ENCODE assay signal across 8 mouse cellular contexts in genomic region chr1:134561770-134562143, GRCm38 (mm10). TPM values are rescaled to one million over a fixed set of nuclear protein-coding genes. Genes with fewer than 3 reads are reported as not detected.
DNase-seq lines count a peak whose midpoint lies in the region; ATAC-seq and TF ChIP-seq lines count a peak whose summit lies in the region.

No protein-coding gene starts in this region.

- H3K4me3 ChIP-seq in kidney, adult 2 months (ENCODE audit: insufficient read depth, low read depth, low read length): peak overlapping the region; percentile 73
- peak overlapping the region; percentile 72 for H3K4me3 ChIP-seq in bone marrow, adult 2 months (replicated peaks; ENCODE audit: control insufficient read depth, low read depth, low read length)
- H3K4me3 ChIP-seq in hindbrain, embryonic 13.5 days: peak overlapping the region; percentile 100
- H3K4me3 ChIP-seq in midbrain, embryonic 13.5 days (replicated peaks): peak overlapping the region; percentile 100

- H3K4me1 ChIP-seq in kidney, adult 2 months (ENCODE audit: control insufficient read depth, insufficient read depth, low read length): peaks cover 7% of the 10 kb centered on the region; the same call in 1 of the 2 replicates
- no peaks in the 10 kb centered on the region for H3K4me1 ChIP-seq in bone marrow, adult 2 months (ENCODE audit: control insufficient read depth, insufficient read depth, low read length)
- peaks cover 48% of the 10 kb centered on the region for H3K4me1 ChIP-seq in hindbrain, embryonic 13.5 days (replicated peaks)
- peaks cover 50% of the 10 kb centered on the region for H3K4me1 ChIP-seq in midbrain, embryonic 13.5 days (replicated peaks)

- no peak for ATAC-seq in hindbrain, embryonic 13.5 days (ENCODE audit: low FRiP score)
- ATAC-seq in midbrain, embryonic 13.5 days: no peak

- no peak overlapping the region for H3K27ac ChIP-seq in kidney, adult 2 months (ENCODE audit: insufficient read depth, low read depth, low read length)
- H3K27ac ChIP-seq in bone marrow, adult 2 months (ENCODE audit: control insufficient read depth, insufficient read depth, low read depth, low read length, poor library complexity): no peak overlapping the region
- H3K27ac ChIP-seq in hindbrain, embryonic 13.5 days: peak overlapping the region; percentile 97
- peak overlapping the region; percentile 95 for H3K27ac ChIP-seq in midbrain, embryonic 13.5 days

- H3K9ac ChIP-seq in hindbrain, embryonic 13.5 days: peak overlapping the region; percentile 100
- H3K9ac ChIP-seq in midbrain, embryonic 13.5 days (replicated peaks): peak overlapping the region; percentile 99

- no peaks in the 10 kb centered on the region for H3K9me3 ChIP-seq in hindbrain, embryonic 13.5 days
- H3K9me3 ChIP-seq in midbrain, embryonic 13.5 days: no peaks in the 10 kb centered on the region

- no peak for TF ChIP-seq POLR2A in kidney, adult 2 months (IDR thresholded peaks at IDR 0.05; ENCODE audit: low read depth, low read length)
- no peak for TF ChIP-seq POLR2A in bone marrow, adult 2 months (IDR thresholded peaks at IDR 0.05; ENCODE audit: borderline replicate concordance, control insufficient read depth, low read depth, low read length)

- no peaks in the 10 kb centered on the region for H3K27me3 ChIP-seq in kidney, adult 2 months (replicated peaks; ENCODE audit: control insufficient read depth, insufficient read depth, low read length)
- no peaks in the 10 kb centered on the region for H3K27me3 ChIP-seq in hindbrain, embryonic 13.5 days
- H3K27me3 ChIP-seq in midbrain, embryonic 13.5 days: no peaks in the 10 kb centered on the region

- 31% methylated on average over 7 of the region's 7 CpGs for WGBS in kidney, adult 2 months
- 12% methylated on average over 7 of the region's 7 CpGs for WGBS in bone marrow, adult 2 months
- 6% methylated on average over 7 of the region's 7 CpGs for WGBS in hindbrain, embryonic 13.5 days
- WGBS in midbrain, embryonic 13.5 days: 6% methylated on average over 7 of the region's 7 CpGs

- peak overlapping the region; percentile 78 for H3K4me2 ChIP-seq in hindbrain, embryonic 13.5 days
- H3K4me2 ChIP-seq in midbrain, embryonic 13.5 days (replicated peaks): peak overlapping the region; percentile 65

- DNase-seq in kidney, adult 2 months: no peak
- no peak for DNase-seq in kidney, postnatal 10 days
- no peak for DNase-seq in MN1 (ENCODE audit: low spot score)
- DNase-seq in adrenal gland, postnatal 10 days: no peak
- DNase-seq in left cerebral cortex, adult 8-10 months (ENCODE audit: low spot score in 2 of 2): no peak

- H3K36me3 ChIP-seq in kidney, adult 2 months (ENCODE audit: control insufficient read depth, insufficient read depth, low read length): no peaks in the 10 kb centered on the region
- no peaks in the 10 kb centered on the region for H3K36me3 ChIP-seq in hindbrain, embryonic 13.5 days
- H3K36me3 ChIP-seq in midbrain, embryonic 13.5 days: no peaks in the 10 kb centered on the region

- TF ChIP-seq CTCF in kidney, adult 2 months (conservative IDR thresholded peaks at IDR 0.05; ENCODE audit: insufficient read depth, insufficient read length, low read depth, low read length): no peak
- no peak for TF ChIP-seq CTCF in bone marrow, adult 2 months (IDR thresholded peaks at IDR 0.05; ENCODE audit: control insufficient read depth, insufficient read depth, low read length)

RNA-seq across cellular contexts. Expression of gene Kdm5b, which starts 1.8 kb away (rescaled TPM):
- polyA plus RNA-seq in kidney, adult 2 months (2012; rRNA removed): 6.1 and 6.2 TPM in 2 replicates
- 7.2 and 20.4 TPM in 2 replicates for polyA plus RNA-seq in bone marrow, adult 2 months (2011; ENCODE audit: insufficient read depth, insufficient read length, low replicate concordance, missing spikeins)
- polyA plus RNA-seq in hindbrain, embryonic 13.5 days (2015; fragmentation: Nextera tagmentation; extraction: Ambion mirVana): 99.4 and 103 TPM in 2 replicates
- polyA plus RNA-seq in midbrain, embryonic 13.5 days (2015; fragmentation: Nextera tagmentation; extraction: Ambion mirVana): 110 and 111 TPM in 2 replicates
- 10 to 100 TPM; 34.9 to 45.3 TPM for total RNA-seq in adrenal gland, postnatal 10 days (2021)
- total RNA-seq in left cerebral cortex, adult 8-10 months (2022): 10 to 100 TPM; 61.2 to 67.6 (median 63.5) TPM

RNA-seq across cellular contexts. Expression of gene Mgat4e, which starts 12.3 kb away (rescaled TPM):
- 0.11 TPM in 1 of 2 replicates, not detected in the other for polyA plus RNA-seq in kidney, adult 2 months (2012; rRNA removed)
- not detected in 2 replicates for polyA plus RNA-seq in bone marrow, adult 2 months (2011; ENCODE audit: insufficient read depth, insufficient read length, low replicate concordance, missing spikeins)
- not detected in 2 replicates for polyA plus RNA-seq in hindbrain, embryonic 13.5 days (2015; fragmentation: Nextera tagmentation; extraction: Ambion mirVana)
- polyA plus RNA-seq in midbrain, embryonic 13.5 days (2015; fragmentation: Nextera tagmentation; extraction: Ambion mirVana): not detected in 2 replicates
- not detected for total RNA-seq in adrenal gland, postnatal 10 days (2021)
- not detected for total RNA-seq in left cerebral cortex, adult 8-10 months (2022)

Comparison
In these comparisons a context has a peak if more than half of its experiments do, and no peak if none do; other contexts are left out.
1. H3K27ac ChIP-seq: peak in hindbrain, embryonic 13.5 days (single experiment) and midbrain, embryonic 13.5 days (single experiment); none in kidney, adult 2 months (single experiment) and bone marrow, adult 2 months (single experiment).
2. Peak in every context shown above with its lines, with median percentiles within 50 percentile points of each other: H3K4me3 ChIP-seq.